ENCODE assay signal across 8 mouse cellular contexts in the genomic region with DNA sequence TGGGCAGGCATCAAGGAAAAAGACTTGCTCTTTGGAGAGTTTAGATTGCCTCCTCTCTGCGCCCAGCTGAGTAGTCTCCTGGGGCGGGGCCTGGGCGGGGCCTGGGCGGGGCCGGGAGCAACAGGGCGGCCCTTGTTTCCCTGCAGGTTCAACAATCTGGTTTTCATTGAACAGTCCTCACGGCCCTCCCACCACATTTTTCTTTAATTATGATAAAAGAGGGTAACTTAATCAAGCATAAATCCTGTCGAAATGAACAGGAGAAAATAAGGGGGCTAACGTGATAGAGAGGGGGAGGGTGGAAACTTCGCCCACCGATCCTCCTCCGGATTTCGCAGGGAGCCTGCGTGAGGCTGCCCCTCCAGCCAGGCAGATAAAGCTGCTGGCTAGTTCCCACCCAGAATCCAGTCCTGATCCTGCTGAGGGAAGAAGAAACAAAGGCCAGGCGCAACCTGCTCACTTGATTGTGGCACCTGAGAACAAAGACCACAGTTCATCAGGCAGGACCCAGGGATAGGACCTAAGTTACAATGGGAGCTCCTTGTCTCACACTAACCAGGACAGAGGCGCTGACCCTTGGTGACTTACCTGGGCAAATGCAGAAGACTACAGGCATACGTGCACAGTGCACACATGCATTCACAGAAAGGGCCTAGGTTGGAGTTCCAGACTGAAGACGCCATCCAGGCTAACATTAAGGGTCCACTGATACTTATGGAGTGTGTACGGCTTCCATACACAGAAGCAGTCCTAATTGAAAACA.
DNase-seq lines count a peak whose midpoint lies in the region; ATAC-seq and TF ChIP-seq lines count a peak whose summit lies in the region.

No protein-coding gene starts in this region.

- H3K27ac ChIP-seq in lung, embryonic 14.5 days (ENCODE audit: low read depth) = peak overlapping the region; percentile 63; the same call in 1 of the 2 replicates
- peak overlapping the region; percentile 52 for H3K27ac ChIP-seq in embryonic facial prominence, embryonic 15.5 days (replicated peaks)
- H3K27ac ChIP-seq in limb, embryonic 15.5 days = peak overlapping the region; percentile 64
- H3K27ac ChIP-seq in stomach, embryonic 16.5 days (ENCODE audit: low read length) = peak overlapping the region; percentile 53

- no peaks in the 10 kb centered on the region for H3K36me3 ChIP-seq in lung, embryonic 14.5 days (ENCODE audit: insufficient read depth)
- no peaks in the 10 kb centered on the region for H3K36me3 ChIP-seq in embryonic facial prominence, embryonic 15.5 days
- H3K36me3 ChIP-seq in limb, embryonic 15.5 days = no peaks in the 10 kb centered on the region
- no peaks in the 10 kb centered on the region for H3K36me3 ChIP-seq in stomach, embryonic 16.5 days (ENCODE audit: control insufficient read depth, insufficient read depth, low read length)

- TF ChIP-seq CTCF in lung, embryonic 14.5 days (IDR thresholded peaks at IDR 0.05; ENCODE audit: low read depth) = no peak

- H3K27me3 ChIP-seq in lung, embryonic 14.5 days (ENCODE audit: insufficient read depth, low read length) = no peaks in the 10 kb centered on the region
- no peaks in the 10 kb centered on the region for H3K27me3 ChIP-seq in embryonic facial prominence, embryonic 15.5 days
- no peaks in the 10 kb centered on the region for H3K27me3 ChIP-seq in limb, embryonic 15.5 days
- no peaks in the 10 kb centered on the region for H3K27me3 ChIP-seq in stomach, embryonic 16.5 days (ENCODE audit: control insufficient read depth, insufficient read depth, low read length)

- H3K4me1 ChIP-seq in lung, embryonic 14.5 days (ENCODE audit: insufficient read depth) = peaks cover 7% of the 10 kb centered on the region; the same call in 1 of the 2 replicates
- peaks cover 65% of the 10 kb centered on the region for H3K4me1 ChIP-seq in embryonic facial prominence, embryonic 15.5 days
- H3K4me1 ChIP-seq in limb, embryonic 15.5 days = peaks cover 50% of the 10 kb centered on the region
- H3K4me1 ChIP-seq in stomach, embryonic 16.5 days (ENCODE audit: control insufficient read depth, insufficient read depth, low read length) = peaks cover 29% of the 10 kb centered on the region

- peak overlapping the region; percentile 54 for H3K4me2 ChIP-seq in lung, embryonic 14.5 days
- peak overlapping the region; percentile 28 for H3K4me2 ChIP-seq in embryonic facial prominence, embryonic 15.5 days (replicated peaks)
- H3K4me2 ChIP-seq in limb, embryonic 15.5 days = peak overlapping the region; percentile 40
- H3K4me2 ChIP-seq in stomach, embryonic 16.5 days (ENCODE audit: low read depth, low read length) = peak overlapping the region; percentile 48

- peak; percentile 73 for DNase-seq in lung, embryonic 14.5 days
- DNase-seq in lung, postnatal 25 days (ENCODE audit: low spot score) = no peak
- DNase-seq in right cerebral cortex, adult 2 months (ENCODE audit: low spot score in 2 of 2) = no peak
- no peak for DNase-seq in cerebellum, adult 9-10 months
- no peak for DNase-seq in left cerebral cortex, adult 11 months (ENCODE audit: low spot score)

- H3K9ac ChIP-seq in lung, embryonic 14.5 days = no peak overlapping the region
- no peak overlapping the region for H3K9ac ChIP-seq in embryonic facial prominence, embryonic 15.5 days
- no peak overlapping the region for H3K9ac ChIP-seq in limb, embryonic 15.5 days
- H3K9ac ChIP-seq in stomach, embryonic 16.5 days (ENCODE audit: low read length) = peak overlapping the region; percentile 46; the same call in 1 of the 2 replicates

- 14% methylated on average over 19 of the region's 19 CpGs for WGBS in lung, embryonic 14.5 days
- 8% methylated on average over 19 of the region's 19 CpGs for WGBS in embryonic facial prominence, embryonic 15.5 days
- WGBS in limb, embryonic 15.5 days = 13% methylated on average over 19 of the region's 19 CpGs
- WGBS in stomach, embryonic 16.5 days = 17% methylated on average over 19 of the region's 19 CpGs

- peak; percentile 84 for ATAC-seq in lung, embryonic 14.5 days (ENCODE audit: insufficient read depth)
- peak; percentile 85 for ATAC-seq in embryonic facial prominence, embryonic 15.5 days (ENCODE audit: insufficient number of reproducible peaks, low FRiP score, low TSS enrichment, low read depth)
- ATAC-seq in limb, embryonic 15.5 days (ENCODE audit: insufficient number of reproducible peaks, low FRiP score, low TSS enrichment, low read depth) = peak; percentile 45; the same call in 1 of the 2 replicates
- ATAC-seq in stomach, embryonic 16.5 days (ENCODE audit: insufficient read depth, low FRiP score) = peak; percentile 83

- no peaks in the 10 kb centered on the region for H3K9me3 ChIP-seq in lung, embryonic 14.5 days (ENCODE audit: low read depth, low read length)
- no peaks in the 10 kb centered on the region for H3K9me3 ChIP-seq in embryonic facial prominence, embryonic 15.5 days (replicated peaks)
- no peaks in the 10 kb centered on the region for H3K9me3 ChIP-seq in limb, embryonic 15.5 days
- no peaks in the 10 kb centered on the region for H3K9me3 ChIP-seq in stomach, embryonic 16.5 days (replicated peaks; ENCODE audit: control insufficient read depth, low read length)

- H3K4me3 ChIP-seq in lung, embryonic 14.5 days (ENCODE audit: low read depth, low read length) = peak overlapping the region; percentile 16; the same call in 1 of the 2 replicates
- peak overlapping the region; percentile 18; the same call in 1 of the 2 replicates for H3K4me3 ChIP-seq in embryonic facial prominence, embryonic 15.5 days (replicated peaks)
- H3K4me3 ChIP-seq in limb, embryonic 15.5 days = peak overlapping the region; percentile 18
- H3K4me3 ChIP-seq in stomach, embryonic 16.5 days (replicated peaks; ENCODE audit: low read length) = peak overlapping the region; percentile 22
